Mouse (Mus musculus): ENCODE measurements around the gene Clcnka. TPM values are rescaled to one million over a fixed set of nuclear protein-coding genes. Genes with fewer than 3 reads are reported as not detected.

Clcnka gene
- polyA plus RNA-seq, 1 experiment from 2014 or later: 0.17 TPM

DNA sequence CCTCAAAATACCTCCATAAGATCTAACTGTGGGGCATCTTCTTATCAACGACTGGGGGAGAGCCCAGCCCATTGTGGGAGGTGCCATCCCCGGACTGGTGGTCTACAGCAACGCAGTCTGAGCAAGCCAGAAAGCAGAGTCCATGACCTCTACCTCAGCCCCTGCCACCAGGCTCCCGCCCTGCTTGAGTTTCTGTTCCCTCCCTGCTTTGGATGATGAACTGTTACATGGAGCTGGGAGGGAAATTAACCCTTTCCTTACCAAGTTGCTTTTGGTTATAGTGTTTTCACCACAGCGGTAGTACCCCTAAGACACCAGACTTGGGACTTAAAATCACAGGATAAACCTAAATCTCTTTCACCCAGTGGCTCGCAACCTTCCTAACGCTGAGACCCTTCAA, 46.6 kb downstream of the Clcnka start:
- no peak for ATAC-seq (ENCODE audit: insufficient read depth, low FRiP score)
- Histone ChIP-seq H3K9ac (ENCODE audit: low read length) (0 out of 2 replicates have a peak overlapping the region, but pooled peaks have one; percentile 14), H3K27me3 (ENCODE audit: control insufficient read depth, insufficient read depth, low read length) (no peaks in the 10 kb centered on the region)

DNA sequence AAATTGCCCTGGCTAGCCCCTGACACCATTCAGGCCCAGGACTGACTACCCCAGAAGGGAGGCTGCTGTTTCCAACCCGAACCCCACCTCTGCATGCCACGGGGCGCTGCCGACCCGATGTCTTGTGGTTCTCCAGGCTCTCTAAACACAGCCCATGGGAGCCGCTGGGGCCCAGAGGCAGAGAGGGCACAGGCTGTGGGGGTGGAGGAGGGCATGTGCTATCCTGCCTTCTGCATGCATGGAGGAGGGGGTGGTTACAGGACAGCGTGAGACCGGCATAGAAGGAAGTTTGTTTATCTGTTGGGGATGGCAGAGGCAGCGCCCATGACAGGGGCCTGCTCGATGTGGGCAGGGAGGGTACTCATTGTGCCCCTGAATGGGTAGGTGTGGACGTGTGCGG, 48.5 kb downstream of the Clcnka start:
- 72% methylated on average over 12 of the region's 12 CpGs for WGBS
- Histone ChIP-seq H3K36me3 (ENCODE audit: control insufficient read depth, insufficient read depth, low read length) (no peaks in the 10 kb centered on the region), H3K27ac (ENCODE audit: low read length) (peak overlapping the region; percentile 81; the same call in 1 of the 2 replicates), H3K4me3 (replicated peaks; ENCODE audit: low read length) (no peak overlapping the region), H3K9me3 (replicated peaks; ENCODE audit: control insufficient read depth, low read length) (no peaks in the 10 kb centered on the region), H3K4me2 (ENCODE audit: low read depth, low read length) (no peak overlapping the region), H3K27me3 (ENCODE audit: control insufficient read depth, insufficient read depth, low read length) (no peaks in the 10 kb centered on the region), H3K9ac (ENCODE audit: low read length) (peak overlapping the region; percentile 46; the same call in 1 of the 2 replicates), H3K4me1 (ENCODE audit: control insufficient read depth, insufficient read depth, low read length) (peaks cover 15% of the 10 kb centered on the region; the same call in 1 of the 2 replicates)
- ATAC-seq (ENCODE audit: insufficient read depth, low FRiP score): peak; percentile 32; the same call in 1 of the 2 replicates

More for the DNA sequence above, 46.6 kb downstream of the Clcnka start:
- Histone ChIP-seq H3K36me3 (ENCODE audit: control insufficient read depth, insufficient read depth, low read length) (no peaks in the 10 kb centered on the region), H3K4me3 (replicated peaks; ENCODE audit: low read length) (no peak overlapping the region), H3K4me1 (ENCODE audit: control insufficient read depth, insufficient read depth, low read length) (peaks cover 15% of the 10 kb centered on the region; the same call in 1 of the 2 replicates), H3K4me2 (ENCODE audit: low read depth, low read length) (no peak overlapping the region; the same call in 1 of the 2 replicates), H3K27ac (ENCODE audit: low read length) (peak overlapping the region; percentile 81; the same call in 1 of the 2 replicates), H3K9me3 (replicated peaks; ENCODE audit: control insufficient read depth, low read length) (no peaks in the 10 kb centered on the region)
- 44% methylated on average over 7 of the region's 7 CpGs for whole genome bisulfite sequencing

DNA sequence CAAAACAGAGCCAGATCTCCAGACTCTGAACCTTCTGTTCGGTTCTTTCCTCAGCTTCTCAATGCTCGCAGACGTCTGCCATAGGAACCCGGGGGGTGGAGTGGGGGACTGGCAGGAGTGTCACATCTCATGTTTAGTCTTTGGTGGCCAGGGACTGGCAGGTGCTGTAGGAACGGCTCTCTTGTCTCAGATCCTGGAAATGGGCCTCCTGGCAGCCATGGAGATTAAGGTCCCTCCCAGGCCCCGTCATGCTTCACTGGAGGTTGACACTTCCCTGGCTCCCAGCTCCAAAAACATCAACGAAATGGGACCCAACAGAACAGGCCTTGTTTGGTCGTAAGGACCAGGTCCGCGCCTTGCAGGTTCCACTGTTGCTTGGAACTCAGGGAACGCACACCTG, 49.9 kb downstream of the Clcnka start:
- 0 out of 2 replicates have a peak overlapping the region, but pooled peaks have one; percentile 45 for H3K27ac ChIP-seq (ENCODE audit: low read length)
- no peak overlapping the region for H3K4me2 ChIP-seq (ENCODE audit: low read depth, low read length)
- 54% methylated on average over 11 of the region's 11 CpGs for WGBS
- no peak overlapping the region for H3K4me3 ChIP-seq (replicated peaks; ENCODE audit: low read length)
- H3K36me3 ChIP-seq (ENCODE audit: control insufficient read depth, insufficient read depth, low read length): no peaks in the 10 kb centered on the region
- no peaks in the 10 kb centered on the region for H3K9me3 ChIP-seq (replicated peaks; ENCODE audit: control insufficient read depth, low read length)
- H3K27me3 ChIP-seq (ENCODE audit: control insufficient read depth, insufficient read depth, low read length): no peaks in the 10 kb centered on the region
- H3K9ac ChIP-seq (ENCODE audit: low read length): 0 out of 2 replicates have a peak overlapping the region, but pooled peaks have one; percentile 14
- H3K4me1 ChIP-seq (ENCODE audit: control insufficient read depth, insufficient read depth, low read length): peaks cover 13% of the 10 kb centered on the region; the same call in 1 of the 2 replicates
- no peak for ATAC-seq (ENCODE audit: insufficient read depth, low FRiP score)

DNA sequence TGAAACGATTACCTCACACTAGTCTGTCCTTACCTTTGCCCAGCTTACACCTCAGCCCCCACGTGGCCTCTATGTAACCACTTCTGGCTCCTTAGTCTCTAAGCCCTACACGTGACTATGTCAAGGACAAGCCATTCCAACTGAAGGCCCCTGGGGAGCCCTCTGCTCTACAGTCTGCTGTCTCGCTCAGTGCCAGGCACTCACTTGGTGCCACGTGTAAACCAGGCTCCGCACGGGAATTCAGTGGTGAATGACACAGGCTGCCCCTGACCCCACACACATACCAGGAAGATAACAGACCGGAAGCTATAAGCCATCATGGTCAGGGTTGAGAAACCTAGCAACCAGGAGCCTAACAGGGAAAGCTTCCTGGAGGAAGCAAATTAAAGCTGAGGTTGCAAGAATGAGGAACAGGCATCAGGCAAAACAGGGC, 51.1 kb downstream of the Clcnka start:
- H3K9me3 ChIP-seq (replicated peaks; ENCODE audit: control insufficient read depth, low read length): no peaks in the 10 kb centered on the region
- H3K27me3 ChIP-seq (ENCODE audit: control insufficient read depth, insufficient read depth, low read length): no peaks in the 10 kb centered on the region
- WGBS: 50% methylated on average over 8 of the region's 8 CpGs
- no peak overlapping the region for H3K4me2 ChIP-seq (ENCODE audit: low read depth, low read length)
- ATAC-seq (ENCODE audit: insufficient read depth, low FRiP score): peak; percentile 68
- no peak overlapping the region for H3K4me3 ChIP-seq (replicated peaks; ENCODE audit: low read length)
- no peaks in the 10 kb centered on the region for H3K36me3 ChIP-seq (ENCODE audit: control insufficient read depth, insufficient read depth, low read length)
- H3K27ac ChIP-seq (ENCODE audit: low read length): peak overlapping the region; percentile 21; the same call in 1 of the 2 replicates
- no peak overlapping the region for H3K9ac ChIP-seq (ENCODE audit: low read length)
- H3K4me1 ChIP-seq (ENCODE audit: control insufficient read depth, insufficient read depth, low read length): 0 out of 2 replicates have a peak, but pooled peaks cover 9% of the 10 kb centered on the region

DNA sequence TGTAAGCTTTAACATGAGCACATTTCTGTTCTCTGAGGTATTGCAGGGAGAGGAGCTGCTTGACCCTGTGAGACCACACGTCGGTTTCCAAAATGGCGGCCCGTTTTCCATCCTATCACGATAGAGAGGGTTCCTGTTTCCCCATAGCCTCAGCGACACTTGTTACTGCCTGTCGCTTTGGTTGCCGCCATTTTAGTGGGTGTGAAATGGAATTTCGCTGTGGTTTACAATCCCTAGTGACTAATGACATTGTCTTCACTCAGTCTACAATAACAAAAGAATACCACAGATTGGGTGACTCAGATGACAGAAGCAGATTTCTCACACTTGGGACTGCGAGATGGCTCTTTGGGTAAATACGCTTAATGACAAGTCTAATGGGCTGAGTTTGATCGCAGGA, 53.3 kb downstream of the Clcnka start:
- Histone ChIP-seq H3K27ac (ENCODE audit: low read length) (no peak overlapping the region; the same call in 1 of the 2 replicates), H3K9ac (ENCODE audit: low read length) (no peak overlapping the region), H3K4me3 (replicated peaks; ENCODE audit: low read length) (no peak overlapping the region), H3K27me3 (ENCODE audit: control insufficient read depth, insufficient read depth, low read length) (no peaks in the 10 kb centered on the region), H3K4me1 (ENCODE audit: control insufficient read depth, insufficient read depth, low read length) (0 out of 2 replicates have a peak, but pooled peaks cover 9% of the 10 kb centered on the region), H3K36me3 (ENCODE audit: control insufficient read depth, insufficient read depth, low read length) (no peaks in the 10 kb centered on the region), H3K4me2 (ENCODE audit: low read depth, low read length) (no peak overlapping the region), H3K9me3 (replicated peaks; ENCODE audit: control insufficient read depth, low read length) (no peaks in the 10 kb centered on the region)
- WGBS: 83% methylated on average over 12 of the region's 12 CpGs
- ATAC-seq (ENCODE audit: insufficient read depth, low FRiP score): no peak

DNA sequence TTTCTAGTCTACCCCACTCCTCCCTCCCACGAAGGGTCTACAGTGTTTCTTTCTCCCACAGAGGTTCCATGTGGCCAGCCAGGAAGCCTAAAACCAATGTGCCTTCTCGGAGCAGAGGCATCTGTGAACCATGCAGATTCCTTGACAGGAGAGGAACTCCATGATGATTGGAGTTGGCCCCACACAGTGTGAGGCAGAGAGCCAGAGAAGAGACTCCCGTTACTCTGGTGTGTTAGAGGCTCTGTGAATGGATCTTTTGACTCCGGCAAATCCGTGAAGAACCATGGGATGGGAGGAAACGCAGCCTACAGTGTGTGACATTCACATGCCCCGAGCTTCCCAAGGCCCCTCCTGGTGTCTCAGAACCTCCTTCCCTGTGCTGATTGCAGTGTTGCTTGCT, 55.0 kb downstream of the Clcnka start:
- Histone ChIP-seq H3K4me2 (ENCODE audit: low read depth, low read length) (no peak overlapping the region), H3K27me3 (ENCODE audit: control insufficient read depth, insufficient read depth, low read length) (no peaks in the 10 kb centered on the region), H3K9ac (ENCODE audit: low read length) (no peak overlapping the region), H3K36me3 (ENCODE audit: control insufficient read depth, insufficient read depth, low read length) (no peaks in the 10 kb centered on the region), H3K9me3 (replicated peaks; ENCODE audit: control insufficient read depth, low read length) (no peaks in the 10 kb centered on the region), H3K27ac (ENCODE audit: low read length) (no peak overlapping the region), H3K4me1 (ENCODE audit: control insufficient read depth, insufficient read depth, low read length) (peaks cover 19% of the 10 kb centered on the region), H3K4me3 (replicated peaks; ENCODE audit: low read length) (no peak overlapping the region)
- WGBS: 60% methylated on average over 7 of the region's 7 CpGs
- ATAC-seq (ENCODE audit: insufficient read depth, low FRiP score): no peak

DNA sequence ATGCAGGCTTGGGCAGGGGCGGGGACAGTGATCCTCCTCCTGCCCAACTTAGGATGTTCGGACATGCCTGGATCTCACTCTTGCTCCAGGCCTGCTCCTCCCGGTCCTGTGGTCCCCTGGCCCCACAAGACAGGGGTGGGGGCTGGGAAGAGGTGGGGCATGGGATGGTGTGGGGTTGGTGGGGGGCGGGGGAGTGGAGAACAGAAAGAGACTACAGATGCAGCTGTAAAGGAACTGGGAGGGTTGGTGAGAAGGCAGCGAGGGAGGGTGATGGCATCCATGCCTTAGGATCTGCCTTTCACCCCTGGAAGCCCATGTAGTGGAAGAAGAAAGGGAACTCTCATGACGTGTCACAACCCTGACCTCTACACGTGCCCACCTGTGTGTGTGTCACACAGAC, 57.0 kb downstream of the Clcnka start:
- H3K4me3 ChIP-seq (replicated peaks; ENCODE audit: low read length): no peak overlapping the region
- no peaks in the 10 kb centered on the region for H3K27me3 ChIP-seq (ENCODE audit: control insufficient read depth, insufficient read depth, low read length)
- H3K9ac ChIP-seq (ENCODE audit: low read length): peak overlapping the region; percentile 21; the same call in 1 of the 2 replicates
- no peak for ATAC-seq (ENCODE audit: insufficient read depth, low FRiP score)
- H3K9me3 ChIP-seq (replicated peaks; ENCODE audit: control insufficient read depth, low read length): no peaks in the 10 kb centered on the region
- H3K36me3 ChIP-seq (ENCODE audit: control insufficient read depth, insufficient read depth, low read length): no peaks in the 10 kb centered on the region
- 67% methylated on average over 7 of the region's 7 CpGs for WGBS
- peaks cover 20% of the 10 kb centered on the region for H3K4me1 ChIP-seq (ENCODE audit: control insufficient read depth, insufficient read depth, low read length)
- H3K27ac ChIP-seq (ENCODE audit: low read length): no peak overlapping the region
- no peak overlapping the region for H3K4me2 ChIP-seq (ENCODE audit: low read depth, low read length)

DNA sequence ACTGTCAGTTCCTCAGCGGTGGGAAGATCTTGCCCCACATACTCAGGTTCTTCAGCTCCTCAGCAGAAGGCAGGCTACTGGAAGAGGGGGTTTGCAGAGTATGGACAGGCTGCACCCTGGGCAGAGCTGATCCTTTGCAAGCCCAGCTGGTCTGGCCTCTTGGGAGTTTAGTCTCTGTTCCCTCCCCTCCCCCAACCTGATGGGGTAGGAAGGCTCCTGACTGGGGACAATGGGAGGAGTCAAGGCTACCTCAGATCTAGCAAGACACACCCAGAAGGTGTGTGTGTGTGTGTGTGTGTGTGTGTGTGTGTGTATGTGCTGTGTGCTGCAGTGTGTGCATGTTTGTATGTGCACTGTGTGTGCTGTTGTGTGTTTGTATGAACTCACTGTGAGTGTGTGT, 59.7 kb downstream of the Clcnka start:
- Histone ChIP-seq H3K4me1 (ENCODE audit: control insufficient read depth, insufficient read depth, low read length) (peaks cover 30% of the 10 kb centered on the region), H3K36me3 (ENCODE audit: control insufficient read depth, insufficient read depth, low read length) (no peaks in the 10 kb centered on the region), H3K9ac (ENCODE audit: low read length) (peak overlapping the region; percentile 64), H3K27me3 (ENCODE audit: control insufficient read depth, insufficient read depth, low read length) (no peaks in the 10 kb centered on the region), H3K9me3 (replicated peaks; ENCODE audit: control insufficient read depth, low read length) (no peaks in the 10 kb centered on the region), H3K4me2 (ENCODE audit: low read depth, low read length) (no peak overlapping the region), H3K27ac (ENCODE audit: low read length) (peak overlapping the region; percentile 75), H3K4me3 (replicated peaks; ENCODE audit: low read length) (no peak overlapping the region)
- 14% methylated on average over 1 of the region's 1 CpGs for WGBS
- ATAC-seq (ENCODE audit: insufficient read depth, low FRiP score): peak; percentile 19; the same call in 1 of the 2 replicates

DNA sequence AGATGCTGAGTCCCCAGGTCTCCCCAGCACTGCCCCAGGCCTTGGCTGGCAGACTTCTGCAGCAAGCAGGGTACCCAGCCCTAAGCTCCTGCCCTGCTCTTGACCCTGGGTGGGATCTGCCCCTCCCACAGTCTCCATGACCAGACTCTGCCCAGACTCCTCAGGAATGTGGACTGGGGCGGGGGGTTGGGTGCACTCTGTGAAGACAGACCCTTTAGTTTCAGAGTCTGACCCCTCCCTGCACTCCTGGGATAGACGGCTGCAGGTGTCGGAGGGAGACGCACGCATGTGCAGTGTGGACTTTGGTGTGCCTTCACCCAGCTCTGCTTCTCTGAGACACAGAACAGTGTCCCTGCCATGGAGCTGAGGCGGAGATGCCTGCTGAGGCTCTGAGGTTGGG, 60.5 kb downstream of the Clcnka start:
- ATAC-seq (ENCODE audit: insufficient read depth, low FRiP score): peak; percentile 31; the same call in 1 of the 2 replicates
- H3K4me2 ChIP-seq (ENCODE audit: low read depth, low read length): peak overlapping the region; percentile 24
- H3K4me1 ChIP-seq (ENCODE audit: control insufficient read depth, insufficient read depth, low read length): peaks cover 30% of the 10 kb centered on the region
- WGBS: 24% methylated on average over 6 of the region's 6 CpGs
- no peak overlapping the region for H3K4me3 ChIP-seq (replicated peaks; ENCODE audit: low read length)
- peak overlapping the region; percentile 64 for H3K9ac ChIP-seq (ENCODE audit: low read length)
- no peaks in the 10 kb centered on the region for H3K27me3 ChIP-seq (ENCODE audit: control insufficient read depth, insufficient read depth, low read length)
- H3K27ac ChIP-seq (ENCODE audit: low read length): peak overlapping the region; percentile 75
- H3K36me3 ChIP-seq (ENCODE audit: control insufficient read depth, insufficient read depth, low read length): no peaks in the 10 kb centered on the region
- no peaks in the 10 kb centered on the region for H3K9me3 ChIP-seq (replicated peaks; ENCODE audit: control insufficient read depth, low read length)

Measured in stomach, embryonic 16.5 days (tissue).